Mouse (Mus musculus): Measurements from ENCODE around the gene Speer4e.
"Not testable (repeated sequence)": the region's sequence is repeated elsewhere in the genome, so short reads cannot be mapped to it uniquely, and the experiment has no call there.

DNA sequence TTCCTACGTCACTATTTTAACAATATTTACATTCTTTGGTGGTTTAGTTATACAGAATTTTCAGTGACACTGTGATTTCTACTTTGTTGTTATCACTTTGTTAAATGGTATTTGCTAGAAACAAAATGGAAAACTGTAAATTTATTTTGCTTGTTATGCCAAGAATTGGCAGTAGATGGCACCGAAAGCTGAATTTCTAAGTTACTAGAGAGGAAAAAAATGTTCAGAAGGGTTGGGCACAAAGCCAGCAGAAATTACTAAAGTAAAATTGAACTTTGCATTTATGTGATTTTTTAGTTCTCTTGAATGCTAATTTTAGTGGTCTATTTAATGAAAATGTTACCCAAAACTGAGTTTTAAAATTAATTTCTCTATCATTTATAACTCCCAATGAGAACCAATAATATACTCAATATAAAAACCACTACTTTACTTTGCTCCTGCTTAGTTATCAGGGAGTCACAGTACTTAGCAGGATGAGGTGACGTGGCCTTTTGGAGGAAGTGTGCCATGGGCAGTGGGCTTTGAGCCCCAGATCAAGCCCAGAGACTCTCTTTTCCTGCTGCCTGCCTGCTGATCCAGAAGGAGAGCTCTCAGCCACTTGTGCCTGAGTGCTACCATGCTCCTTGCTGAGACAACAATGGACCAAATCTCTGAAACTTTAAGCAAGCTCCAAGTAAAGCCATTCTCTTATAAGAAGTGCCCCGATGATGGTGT is 9.4 kb upstream of the Speer4e start:
- not testable (repeated sequence) for TF ChIP-seq BHLHE40 (IDR thresholded peaks at IDR 0.05; ENCODE audit: low read depth, low read length); MAZ (IDR thresholded peaks at IDR 0.05; ENCODE audit: low read depth, low read length); UBTF (IDR thresholded peaks at IDR 0.05; ENCODE audit: low read depth, low read length); KAT2A (IDR thresholded peaks at IDR 0.05; ENCODE audit: insufficient replicate concordance, low read length); TBP (conservative IDR thresholded peaks at IDR 0.05; ENCODE audit: low read depth, low read length)
- 0 out of 4 replicates have a peak, but pooled peaks of 1 of the 2 experiments have one; percentile 8 for TF ChIP-seq CTCF (conservative IDR thresholded peaks at IDR 0.05 in 1 of 2, IDR thresholded peaks at IDR 0.05 in 1 of 2; ENCODE audit: low read depth in 2 of 2, low read length in 2 of 2)

Data from CH12.LX (cell line).